ENCODE assay signal across 8 mouse cellular contexts in genomic region chr1:180427685-180428084, GRCm38 (mm10). TPM values are rescaled to one million over a fixed set of nuclear protein-coding genes. Genes with fewer than 3 reads are reported as not detected.
DNase-seq lines count a peak whose midpoint lies in the region; ATAC-seq and TF ChIP-seq lines count a peak whose summit lies in the region.
"Had no signal": no experiment of that assay in that cellular context is flagged by ENCODE, and none has a peak within 500 bp of the region (broad histone marks: within the 10 kb centered on the region; RNA-seq: fewer than 3 reads in every experiment).

No protein-coding gene starts in this region.

- H3K4me3 ChIP-seq in heart, embryonic 12.5 days = no peak overlapping the region
- H3K4me3 ChIP-seq in lung, embryonic 14.5 days (ENCODE audit: low read depth, low read length) = no peak overlapping the region
- H3K4me3 ChIP-seq in intestine, embryonic 16.5 days (ENCODE audit: low read length) = no peak overlapping the region
- H3K4me3 ChIP-seq in stomach, embryonic 15.5 days (replicated peaks) = no peak overlapping the region
- H3K4me3 ChIP-seq: hindbrain, embryonic 13.5 days had no signal

- no peak overlapping the region for H3K9ac ChIP-seq in heart, embryonic 12.5 days
- no peak overlapping the region for H3K9ac ChIP-seq in lung, embryonic 14.5 days
- H3K9ac ChIP-seq in intestine, embryonic 16.5 days (ENCODE audit: low read depth, low read length) = no peak overlapping the region
- no peak overlapping the region for H3K9ac ChIP-seq in stomach, embryonic 15.5 days
- H3K9ac ChIP-seq: hindbrain, embryonic 13.5 days had no signal

- 49% methylated on average over 10 of the region's 10 CpGs for WGBS in heart, embryonic 12.5 days
- WGBS in lung, embryonic 14.5 days = 55% methylated on average over 10 of the region's 10 CpGs
- WGBS in intestine, embryonic 16.5 days = 50% methylated on average over 10 of the region's 10 CpGs
- whole genome bisulfite sequencing in stomach, embryonic 15.5 days = 47% methylated on average over 10 of the region's 10 CpGs

- H3K9me3 ChIP-seq in heart, embryonic 12.5 days (replicated peaks) = no peaks in the 10 kb centered on the region
- H3K9me3 ChIP-seq in lung, embryonic 14.5 days (ENCODE audit: low read depth, low read length) = no peaks in the 10 kb centered on the region
- H3K9me3 ChIP-seq in intestine, embryonic 16.5 days (ENCODE audit: control insufficient read depth, low read length) = no peaks in the 10 kb centered on the region
- no peaks in the 10 kb centered on the region for H3K9me3 ChIP-seq in stomach, embryonic 15.5 days
- H3K9me3 ChIP-seq: hindbrain, embryonic 13.5 days had no signal

- no peak for ATAC-seq in heart, embryonic 12.5 days (ENCODE audit: insufficient number of reproducible peaks, low FRiP score)
- ATAC-seq in lung, embryonic 14.5 days (ENCODE audit: insufficient read depth) = peak; percentile 6; the same call in 1 of the 2 replicates
- no peak for ATAC-seq in intestine, embryonic 16.5 days
- no peak for ATAC-seq in stomach, embryonic 15.5 days (ENCODE audit: insufficient read depth, low FRiP score, low read depth)

- H3K27me3 ChIP-seq in heart, embryonic 12.5 days (replicated peaks) = peaks cover 22% of the 10 kb centered on the region
- no peaks in the 10 kb centered on the region for H3K27me3 ChIP-seq in lung, embryonic 14.5 days (ENCODE audit: insufficient read depth, low read length)
- no peaks in the 10 kb centered on the region for H3K27me3 ChIP-seq in intestine, embryonic 16.5 days (replicated peaks; ENCODE audit: control insufficient read depth, insufficient read depth, low read length)
- no peaks in the 10 kb centered on the region for H3K27me3 ChIP-seq in stomach, embryonic 15.5 days (replicated peaks)

- 0 out of 2 replicates have a peak overlapping the region, but pooled peaks have one; percentile 17 for H3K4me2 ChIP-seq in heart, embryonic 12.5 days
- no peak overlapping the region for H3K4me2 ChIP-seq in lung, embryonic 14.5 days
- no peak overlapping the region for H3K4me2 ChIP-seq in intestine, embryonic 16.5 days (ENCODE audit: low read depth, low read length)
- H3K4me2 ChIP-seq in stomach, embryonic 15.5 days = no peak overlapping the region
- H3K4me2 ChIP-seq: hindbrain, embryonic 13.5 days had no signal

- intact Hi-C loops in heart, postnatal 36 days (cut with DNase I) = loop anchor here (1.0 to 2.0 kb wide), 2 partner anchors 41 to 159 kb away; no protein-coding TSS in a partner anchor

- peak overlapping the region; percentile 19; the same call in 1 of the 2 replicates for H3K27ac ChIP-seq in heart, embryonic 12.5 days (ENCODE audit: poor library complexity, severe bottlenecking)
- no peak overlapping the region for H3K27ac ChIP-seq in lung, embryonic 14.5 days (ENCODE audit: low read depth)
- H3K27ac ChIP-seq in intestine, embryonic 16.5 days (ENCODE audit: low read length) = 0 out of 2 replicates have a peak overlapping the region, but pooled peaks have one; percentile 7
- peak overlapping the region; percentile 50 for H3K27ac ChIP-seq in stomach, embryonic 15.5 days
- H3K27ac ChIP-seq: hindbrain, embryonic 13.5 days had no signal

- peaks cover 20% of the 10 kb centered on the region for H3K4me1 ChIP-seq in heart, embryonic 12.5 days (replicated peaks)
- no peaks in the 10 kb centered on the region; the same call in 1 of the 2 replicates for H3K4me1 ChIP-seq in lung, embryonic 14.5 days (ENCODE audit: insufficient read depth)
- peaks cover 14% of the 10 kb centered on the region for H3K4me1 ChIP-seq in intestine, embryonic 16.5 days (ENCODE audit: control insufficient read depth, insufficient read depth, low read length)
- peaks cover 17% of the 10 kb centered on the region for H3K4me1 ChIP-seq in stomach, embryonic 15.5 days

- no peaks in the 10 kb centered on the region for H3K36me3 ChIP-seq in heart, embryonic 12.5 days
- peaks cover 3% of the 10 kb centered on the region; the same call in 1 of the 2 replicates for H3K36me3 ChIP-seq in lung, embryonic 14.5 days (ENCODE audit: insufficient read depth)
- no peaks in the 10 kb centered on the region for H3K36me3 ChIP-seq in intestine, embryonic 16.5 days (ENCODE audit: control insufficient read depth, insufficient read depth, low read length)
- no peaks in the 10 kb centered on the region for H3K36me3 ChIP-seq in stomach, embryonic 15.5 days
- H3K36me3 ChIP-seq: hindbrain, embryonic 13.5 days had no signal

- DNase-seq in heart, postnatal 36 days = no peak
- DNase-seq in lung, embryonic 14.5 days = no peak
- no peak for DNase-seq in lung, postnatal 25 days (ENCODE audit: low spot score)
- no peak for DNase-seq in kidney, postnatal 25 days

- no peak for TF ChIP-seq CTCF in lung, embryonic 14.5 days (IDR thresholded peaks at IDR 0.05; ENCODE audit: low read depth)

RNA-seq across cellular contexts. Expression of gene Stum, which starts 55.6 kb away (rescaled TPM):
- 0.10 and 0.23 TPM in 2 replicates for polyA plus RNA-seq in heart, embryonic 12.5 days (2016; fragmentation: Nextera tagmentation; extraction: Ambion mirVana)
- 1 to 10 TPM; 1.3 to 1.8 TPM for total RNA-seq in heart, postnatal 36 days (2021)
- polyA plus RNA-seq in lung, embryonic 14.5 days (2014; fragmentation: Nextera tagmentation; extraction: Ambion mirVana) = not detected in 2 replicates
- polyA plus RNA-seq in intestine, embryonic 16.5 days (2015; fragmentation: Nextera tagmentation; extraction: Ambion mirVana) = 1.2 and 1.4 TPM in 2 replicates
- polyA plus RNA-seq in stomach, embryonic 15.5 days (2015; fragmentation: Nextera tagmentation; extraction: Ambion mirVana) = 1.6 and 2.0 TPM in 2 replicates
